Mouse (Mus musculus) heart, postnatal 10 days (tissue): ENCODE data around the gene Chmp2a. TPM values are rescaled to one million over a fixed set of nuclear protein-coding genes. Genes with fewer than 3 reads are reported as not detected.
"Not testable (repeated sequence)": the region's sequence is repeated elsewhere in the genome, so short reads cannot be mapped to it uniquely, and the experiment has no call there.

Experiments used
- DNase-seq, 2 experiments: peaks; one replicate each; pipeline ENCODE4 v3.0.0; 2021
- intact Hi-C: fragments of 180-260 bp; cut with DNase I; formaldehyde crosslinking; loops from one replicate; pipeline ENCODE4 v1.15.1; 2025
- total RNA-seq, 2 experiments: library from RNA; stranded (reverse); gene quantifications; 2 replicates each; pipeline ENCODE4 v1.2.3; 2021

The Chmp2a gene
- total RNA-seq, result 100 to 1,000 TPM; 137 to 143 TPM

DNA sequence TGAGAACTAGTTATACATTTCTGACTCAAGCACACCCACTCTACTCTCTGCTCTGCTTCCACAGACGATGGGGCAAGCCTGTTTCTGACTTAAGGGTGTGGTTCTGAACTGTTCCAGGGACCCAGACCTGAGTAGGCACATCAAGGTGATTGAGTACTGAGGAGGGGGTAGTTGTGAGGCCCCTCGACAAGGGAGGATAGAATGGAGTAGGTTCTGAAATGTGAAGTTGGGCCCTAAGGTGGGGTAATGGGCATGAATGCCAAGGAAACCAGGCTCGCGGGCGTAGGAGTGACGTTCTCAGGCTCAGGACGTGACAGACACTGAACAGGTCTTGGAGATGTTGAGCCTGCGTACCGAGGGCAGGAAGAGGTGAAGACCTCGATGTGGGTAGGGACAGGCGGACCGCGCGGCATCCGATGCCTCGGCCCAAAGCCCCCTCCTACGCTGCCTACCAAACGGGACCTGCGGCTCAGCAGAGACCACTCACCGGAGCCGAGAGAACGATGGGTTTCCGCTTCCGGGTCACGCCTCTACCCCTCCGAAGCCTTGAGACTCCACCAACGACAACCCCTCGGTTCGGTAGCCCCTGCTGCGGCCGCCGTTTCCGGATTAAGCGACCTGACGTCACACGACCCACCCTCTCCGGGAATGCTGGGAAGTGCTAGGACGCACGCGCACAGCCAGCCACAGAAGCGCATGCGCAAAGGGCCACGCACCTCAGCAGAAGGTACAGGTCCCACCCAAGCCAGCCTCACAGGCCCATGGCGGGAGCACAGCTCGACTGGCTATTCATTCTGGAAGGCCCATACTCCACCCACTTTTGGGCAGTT is at the start of gene Chmp2a:
Gene Chmp2a (minus strand): TSS at position 660 of the 830 bp plus-strand sequence.
- intact Hi-C loops, result no loop called here
- DNase-seq, result peak; percentile 97 to 98

DNA sequence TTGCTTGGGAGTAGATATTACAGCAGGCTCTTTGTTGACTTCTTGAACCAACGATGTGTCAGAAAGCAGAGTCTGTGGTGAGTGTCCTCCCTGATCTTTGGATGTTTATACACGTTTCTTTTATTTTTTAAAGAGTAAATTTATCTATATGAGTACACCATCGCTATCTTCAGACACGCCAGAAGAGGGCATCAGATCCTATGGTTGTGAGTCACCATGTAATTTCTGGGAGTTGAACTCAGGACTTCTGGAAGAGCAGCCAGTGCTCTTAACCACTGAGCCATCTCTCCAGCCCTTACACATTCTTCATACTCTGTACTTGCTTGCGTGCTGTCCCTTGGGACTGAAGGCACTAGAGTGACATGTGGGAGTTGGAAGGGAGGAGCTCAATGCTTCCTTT is 37.7 kb upstream of the Chmp2a start:
- intact Hi-C loops, result no loop called here
- no peak for DNase-seq

DNA sequence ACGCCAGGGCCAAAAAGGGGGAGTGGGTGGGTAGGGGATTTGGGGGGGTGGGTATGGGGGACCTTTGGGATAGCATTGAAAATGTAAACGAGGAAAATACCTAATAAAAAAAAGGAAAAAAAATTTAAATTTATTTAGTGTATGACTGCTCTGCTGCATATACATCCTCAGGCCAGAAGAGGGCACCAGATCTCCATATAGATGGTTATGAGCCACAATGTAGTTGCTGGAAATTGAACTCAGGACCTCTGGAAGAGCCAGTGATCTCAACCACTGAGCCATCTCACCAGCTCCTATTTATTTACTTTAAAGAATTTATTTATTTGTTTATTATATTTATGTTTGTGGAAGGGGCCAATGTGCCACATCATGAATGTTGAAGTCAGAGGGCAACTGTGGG is 28.8 kb upstream of the Chmp2a start:
- intact Hi-C loops, result not testable (repeated sequence)

DNA sequence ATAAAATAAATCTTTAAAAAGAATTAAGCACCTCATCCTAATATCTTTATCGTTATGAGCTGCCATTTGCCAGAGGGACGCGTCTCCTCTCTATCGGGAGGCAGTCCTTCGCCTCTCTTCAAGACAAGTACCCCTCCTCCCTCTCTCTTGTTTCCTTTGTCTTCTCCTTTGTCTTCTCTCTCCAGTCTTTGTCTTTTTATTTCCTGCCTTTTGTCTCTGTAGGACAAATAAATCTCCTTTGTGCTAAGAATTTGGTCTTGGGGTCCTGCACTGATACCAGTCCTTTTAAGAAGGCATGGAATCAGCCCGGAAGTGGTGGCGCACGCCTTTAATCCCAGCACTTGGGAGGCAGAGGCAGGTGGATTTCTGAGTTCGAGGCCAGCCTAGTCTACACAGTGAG is 24.9 kb upstream of the Chmp2a start:
- DNase-seq, result no peak
- intact Hi-C loops, result no loop called here

More for the DNA sequence above, 28.8 kb upstream of the Chmp2a start:
- not testable (repeated sequence) for DNase-seq

DNA sequence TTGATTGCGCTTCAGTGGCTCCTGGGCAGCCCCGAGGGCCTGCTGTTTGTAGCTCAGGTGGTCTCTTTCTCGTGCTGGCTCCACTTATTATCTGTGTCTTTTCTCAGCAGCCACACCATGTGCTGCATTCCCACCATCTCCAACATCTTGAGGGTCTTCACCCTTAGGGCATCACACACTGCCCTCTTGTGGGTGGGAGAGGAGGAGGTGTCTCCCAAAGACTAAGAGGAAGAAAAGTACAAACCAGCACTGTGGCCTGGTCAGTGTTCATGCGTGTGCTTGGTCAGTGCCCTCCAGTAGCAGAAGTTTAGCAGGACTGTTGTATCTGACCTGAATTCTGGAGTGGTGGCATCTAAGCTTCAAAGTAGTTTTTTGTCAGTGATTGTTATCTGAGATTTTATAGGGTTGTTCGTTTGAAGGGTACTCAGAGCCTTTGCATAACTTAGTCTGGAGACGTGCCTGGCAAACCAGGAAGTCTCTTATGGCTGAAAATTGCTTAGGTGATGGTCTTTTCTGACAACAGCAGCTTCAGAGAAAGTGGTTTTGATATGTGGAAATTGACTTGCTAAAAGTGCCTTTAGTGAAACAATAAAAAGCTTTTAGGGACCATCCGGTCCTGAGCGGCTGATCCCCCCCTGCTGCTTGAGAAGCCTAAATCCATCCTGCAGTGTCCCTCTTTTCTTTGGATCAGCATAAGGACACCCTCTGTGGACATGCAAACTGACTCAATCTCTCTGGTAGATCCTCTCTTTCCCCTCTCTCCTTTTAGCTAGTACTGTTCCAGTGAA is 22.5 kb upstream of the Chmp2a start:
- intact Hi-C loops, result no loop called here
- DNase-seq, result no peak

DNA sequence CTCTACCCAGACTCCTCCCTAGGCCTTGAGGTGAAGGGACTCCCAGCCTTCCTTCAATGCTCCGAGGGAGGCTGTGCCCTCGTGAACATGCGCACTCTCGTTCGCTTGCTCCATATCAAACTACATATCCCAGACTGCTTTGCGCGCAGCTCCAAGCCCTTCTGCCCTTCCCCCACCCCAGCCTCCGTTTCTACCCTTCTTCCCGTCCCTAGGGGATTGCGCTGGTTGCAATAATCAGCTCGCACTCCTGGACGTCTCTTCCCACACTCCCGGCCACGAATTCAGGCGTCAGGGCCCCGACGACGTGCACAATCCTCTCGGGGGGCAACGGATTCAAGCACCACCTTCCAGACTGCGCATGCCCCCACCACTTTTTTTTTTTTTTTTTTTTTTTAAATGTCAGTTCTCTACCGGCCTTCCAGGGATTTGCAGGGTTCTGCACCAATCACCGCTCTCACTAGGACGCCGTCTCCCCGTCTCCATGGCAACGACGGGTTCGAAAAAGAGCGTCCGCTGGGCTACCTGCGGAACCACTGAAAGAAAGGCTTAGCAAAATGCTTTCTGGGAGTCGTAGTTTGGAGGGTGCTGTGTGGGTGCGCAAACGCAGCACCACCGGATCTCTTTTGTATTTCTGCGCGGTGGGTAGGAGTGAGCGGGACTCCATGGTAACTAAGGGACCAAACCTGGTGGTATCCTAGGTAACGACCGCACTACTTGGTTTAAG is 19.8 kb upstream of the Chmp2a start, which contains the start of gene Mzf1:
Gene Mzf1 (minus strand): TSS at position 478 of the 724 bp plus-strand sequence.
- intact Hi-C loops, result loop anchor here (5.0 kb wide), 3 partner anchors 223 to 577 kb away; partner anchors contain the start of genes Lig1, Zfp606 and Zswim9
- peak; percentile 95 for DNase-seq

DNA sequence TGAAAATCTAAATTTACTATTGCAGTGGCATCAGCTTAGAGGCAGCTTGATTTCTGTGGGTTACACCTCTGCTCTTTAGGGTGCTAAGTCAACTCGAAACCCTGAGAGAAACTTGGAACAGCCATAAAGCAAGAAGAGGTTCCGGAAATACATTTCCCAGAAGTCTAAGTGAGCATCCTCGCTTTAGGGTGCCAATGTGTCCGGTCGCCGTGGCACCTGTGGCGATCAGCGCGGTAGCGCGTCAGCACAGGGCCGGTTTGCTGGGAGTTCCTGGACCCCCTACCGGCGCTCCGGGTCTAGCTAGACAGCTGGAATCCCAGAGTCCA is 19.3 kb upstream of the Chmp2a start:
- intact Hi-C loops, result loop anchor here (5.0 kb wide), 3 partner anchors 223 to 577 kb away; partner anchors contain the start of genes Lig1, Zfp606 and Zswim9
- DNase-seq, result no peak

DNA sequence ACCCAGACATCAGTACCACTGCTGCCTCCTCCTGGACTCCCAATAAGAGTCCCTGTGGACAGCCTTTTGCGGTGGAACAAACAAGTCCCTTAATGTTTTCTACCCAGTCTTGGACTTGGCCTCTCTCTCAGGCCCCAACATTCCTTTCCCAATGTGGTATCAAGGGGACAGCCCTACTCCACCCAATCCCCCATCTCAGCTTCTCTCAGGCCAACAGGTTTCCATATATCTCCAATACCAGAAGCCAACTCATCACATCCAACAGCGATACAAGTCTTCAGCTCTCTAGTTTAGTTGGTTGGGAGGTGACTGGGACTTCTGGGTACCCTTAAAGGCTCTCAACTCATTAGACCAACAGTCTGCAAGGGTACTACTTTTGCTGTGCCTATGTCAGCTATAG is 18.9 kb upstream of the Chmp2a start:
- no peak for DNase-seq
- intact Hi-C loops, result loop anchor here (5.0 kb wide), 3 partner anchors 224 to 576 kb away; partner anchors contain the start of genes Lig1, Zfp606 and Zswim9

DNA sequence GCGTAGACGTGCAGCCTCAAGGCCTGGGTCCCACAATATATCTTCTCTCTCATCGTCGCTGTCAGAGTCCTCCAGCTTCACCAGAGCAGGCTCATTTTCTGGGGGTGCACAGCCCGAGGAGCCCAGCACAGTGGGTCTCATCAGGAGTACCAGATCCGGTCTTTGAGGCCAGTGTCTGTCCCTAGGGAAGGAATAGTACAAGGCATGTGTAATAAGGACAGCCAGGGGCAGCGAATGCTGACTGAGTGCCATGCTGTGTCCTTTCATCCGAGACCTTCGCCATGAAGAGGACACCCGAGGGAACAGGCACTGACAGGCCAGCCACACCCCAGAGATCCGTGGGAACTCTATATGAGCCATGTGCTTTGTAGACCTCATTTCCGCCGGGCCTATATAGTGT is 18.4 kb upstream of the Chmp2a start:
- intact Hi-C loops, result loop anchor here (5.0 kb wide), 3 partner anchors 224 to 576 kb away; partner anchors contain the start of genes Lig1, Zfp606 and Zswim9
- no peak for DNase-seq

DNA sequence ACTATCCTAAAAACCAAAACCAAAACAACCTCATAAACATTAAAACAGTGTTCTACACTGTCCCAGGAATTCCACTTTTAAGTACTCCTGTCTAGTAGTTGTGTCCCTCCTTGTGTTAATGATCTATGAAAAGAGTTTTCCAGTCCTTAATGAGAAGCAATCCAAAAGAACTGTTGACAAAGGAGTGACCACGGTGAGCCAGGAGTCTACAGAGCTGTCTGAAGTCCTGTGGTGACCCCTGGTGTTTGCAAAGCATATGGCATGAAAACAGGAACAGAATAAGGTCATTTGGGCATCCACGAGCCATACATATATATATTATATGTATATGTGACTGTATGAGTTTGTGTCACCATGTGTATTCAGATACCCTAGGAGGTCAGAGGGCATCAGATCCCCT is 11.5 kb upstream of the Chmp2a start:
- intact Hi-C loops, result loop anchor here (1.0 kb wide), 2 partner anchors 37 to 133 kb away; no protein-coding TSS in a partner anchor
- peak; percentile 79 to 85 for DNase-seq

DNA sequence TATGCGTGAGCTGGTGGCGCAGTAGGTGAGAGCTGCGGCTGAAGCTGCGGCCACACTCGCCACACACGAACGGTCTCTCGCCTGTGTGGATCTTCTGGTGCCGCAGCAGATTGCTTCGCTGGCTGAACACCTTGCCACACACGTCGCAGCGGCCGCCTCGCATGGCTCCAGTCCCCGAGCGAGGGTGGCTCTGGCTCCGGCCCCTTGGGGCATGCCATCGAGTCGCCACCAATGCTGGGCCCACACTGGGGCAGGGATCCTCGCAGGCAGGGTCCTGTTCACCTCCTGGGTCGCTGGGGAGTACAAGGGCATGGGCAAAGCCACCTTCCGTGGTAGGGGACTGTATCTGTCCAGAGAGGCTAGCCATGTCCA is 9.6 kb upstream of the Chmp2a start:
- no peak for DNase-seq
- intact Hi-C loops, result no loop called here

DNA sequence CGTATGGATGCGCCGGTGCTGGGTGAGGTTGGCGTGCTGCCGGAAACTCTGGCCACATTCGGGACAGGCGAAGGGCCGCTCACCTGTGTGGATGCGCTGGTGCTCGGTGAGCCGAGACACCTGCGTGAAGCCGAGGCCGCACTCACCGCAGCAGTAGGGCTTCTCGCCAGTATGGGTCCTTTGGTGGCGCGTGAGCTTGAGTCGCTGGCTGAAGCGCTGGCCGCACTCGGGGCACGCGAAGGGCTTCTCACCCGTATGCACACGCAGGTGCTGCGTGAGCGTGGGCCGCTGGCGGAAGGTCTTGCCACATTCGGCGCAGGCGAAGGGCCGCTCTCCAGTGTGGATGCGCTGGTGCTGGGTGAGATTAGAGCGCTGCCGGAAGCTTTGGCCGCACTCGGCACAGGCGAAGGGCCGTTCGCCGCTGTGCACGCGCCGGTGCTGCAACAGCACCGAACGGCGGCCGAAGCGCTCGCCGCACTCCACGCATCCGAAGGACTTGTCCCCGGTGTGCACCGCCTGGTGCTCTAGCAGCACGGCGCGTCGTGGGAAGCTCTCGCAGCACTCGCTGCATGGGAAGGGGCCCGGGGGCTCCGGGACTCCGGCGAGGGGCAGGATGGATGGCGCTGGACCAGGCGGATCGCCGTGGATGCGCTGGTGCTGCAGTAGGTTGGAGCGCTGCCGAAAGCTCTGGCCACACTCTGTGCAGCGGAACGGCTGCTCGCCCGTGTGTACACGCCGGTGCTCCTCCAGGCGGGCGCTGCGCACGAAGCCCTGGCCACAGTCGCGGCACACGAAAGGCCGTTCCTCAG is 9.0 kb upstream of the Chmp2a start:
- intact Hi-C loops, result no loop called here
- DNase-seq, result peak in 1 of 2 experiments; percentile 38

DNA sequence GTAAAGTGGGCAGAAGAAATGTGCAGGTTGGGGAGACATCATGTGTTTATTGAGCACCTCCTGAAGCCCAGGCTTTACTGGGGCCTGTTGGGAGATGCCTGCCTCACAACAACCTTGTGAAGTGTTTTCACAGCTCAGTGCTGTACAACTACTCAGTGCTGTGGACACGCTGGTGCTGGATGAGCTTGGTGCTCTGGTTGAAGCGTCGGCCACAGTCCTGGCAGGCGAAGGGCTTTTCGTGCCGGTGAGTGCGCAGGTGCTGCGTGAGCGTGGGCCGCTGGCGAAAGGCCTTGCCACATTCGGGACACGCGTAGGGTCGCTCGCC is 8.5 kb upstream of the Chmp2a start:
- intact Hi-C loops, result no loop called here
- no peak for DNase-seq

DNA sequence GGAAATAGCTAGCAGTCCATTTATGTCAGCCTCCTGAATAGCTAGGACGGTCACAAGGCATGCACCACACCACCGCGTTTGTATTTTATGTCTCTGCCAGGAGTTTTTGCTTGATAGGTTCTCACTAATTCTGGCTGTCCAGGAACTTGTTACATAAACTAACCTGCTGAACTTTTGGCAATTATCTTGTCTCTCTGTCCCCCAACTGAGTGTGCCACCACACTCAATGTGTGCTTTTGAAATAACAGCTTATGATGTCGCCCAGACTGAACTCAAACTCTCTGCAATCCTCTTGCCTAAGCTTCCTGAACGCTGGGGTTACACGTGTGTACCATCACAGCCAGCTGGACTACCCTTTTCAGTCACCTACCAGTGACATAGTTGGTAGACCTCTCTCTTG is 7.9 kb upstream of the Chmp2a start:
- intact Hi-C loops, result no loop called here
- no peak for DNase-seq

DNA sequence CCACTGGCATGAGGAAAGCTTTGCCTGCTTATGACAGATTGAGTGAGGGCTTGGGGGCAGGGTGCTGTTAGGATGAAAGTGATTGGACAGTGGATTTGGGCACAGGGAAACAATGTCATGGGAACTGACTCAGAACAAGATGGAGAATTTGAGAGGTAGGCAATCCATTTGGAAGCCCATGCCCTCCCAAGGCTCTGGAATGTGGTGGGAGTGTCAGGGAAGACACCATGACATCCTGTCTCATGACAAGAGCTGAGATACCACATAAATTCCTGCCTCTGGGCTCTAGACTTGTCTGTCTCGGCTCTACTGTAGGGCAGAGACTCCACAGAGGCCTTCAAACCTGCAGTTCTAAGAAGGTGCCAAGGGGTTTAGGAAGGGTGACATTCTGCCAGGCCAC is 6.6 kb upstream of the Chmp2a start:
- intact Hi-C loops, result no loop called here

DNA sequence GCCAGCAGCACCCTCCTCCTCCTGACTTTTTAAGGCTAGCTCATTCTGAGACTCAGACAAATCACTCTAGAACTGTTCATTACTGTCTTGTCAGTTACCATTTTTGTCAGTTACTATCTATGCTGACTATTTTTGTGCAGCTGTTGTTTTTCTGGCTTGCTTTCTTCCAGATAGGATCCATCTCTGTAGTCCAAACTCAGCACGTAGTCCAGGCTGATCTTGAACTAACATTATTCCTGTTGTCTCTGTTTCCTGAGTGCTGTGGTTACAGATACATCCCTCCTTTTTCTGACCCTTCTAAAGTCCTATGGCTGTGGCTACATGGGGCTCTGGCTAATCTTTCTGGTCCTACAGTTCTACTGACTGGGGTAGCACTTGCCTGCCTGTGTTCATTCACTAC is 4.6 kb upstream of the Chmp2a start:
- intact Hi-C loops, result loop anchor here (5.0 kb wide), 2 partner anchors 62 to 117 kb away; partner anchors contain the start of genes Rps5 and Zfp446
- no peak for DNase-seq

More for the DNA sequence above, 6.6 kb upstream of the Chmp2a start:
- no peak for DNase-seq

DNA sequence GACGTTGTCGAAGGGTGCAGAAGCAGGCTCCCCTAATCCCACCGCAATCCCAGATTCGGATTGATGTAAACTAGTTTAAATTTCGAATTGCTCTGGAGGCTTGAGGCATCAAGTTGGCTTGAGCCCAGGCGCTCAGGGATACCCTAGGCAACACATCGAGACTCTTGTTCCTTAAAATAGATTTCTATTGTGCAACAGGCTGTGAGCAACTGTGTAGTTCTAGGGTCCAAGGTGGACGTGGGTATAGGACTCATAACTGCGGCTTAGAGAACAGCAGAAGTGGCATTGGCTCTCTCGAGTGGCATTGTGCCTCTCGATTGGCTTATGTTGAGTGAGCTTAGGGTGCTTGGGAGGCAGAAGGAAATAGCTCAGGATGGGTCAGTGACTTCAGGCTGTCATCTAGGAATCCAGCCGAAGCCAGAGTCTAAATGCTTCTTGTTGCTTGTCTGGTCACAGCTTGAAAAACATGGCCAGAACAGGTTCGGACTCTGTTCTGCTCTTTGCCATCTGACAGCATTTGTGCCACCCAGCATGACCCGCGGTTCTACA is 4.1 kb upstream of the Chmp2a start:
- no peak for DNase-seq
- intact Hi-C loops, result loop anchor here (5.0 kb wide), 2 partner anchors 61 to 116 kb away; partner anchors contain the start of genes Rps5 and Zfp446

DNA sequence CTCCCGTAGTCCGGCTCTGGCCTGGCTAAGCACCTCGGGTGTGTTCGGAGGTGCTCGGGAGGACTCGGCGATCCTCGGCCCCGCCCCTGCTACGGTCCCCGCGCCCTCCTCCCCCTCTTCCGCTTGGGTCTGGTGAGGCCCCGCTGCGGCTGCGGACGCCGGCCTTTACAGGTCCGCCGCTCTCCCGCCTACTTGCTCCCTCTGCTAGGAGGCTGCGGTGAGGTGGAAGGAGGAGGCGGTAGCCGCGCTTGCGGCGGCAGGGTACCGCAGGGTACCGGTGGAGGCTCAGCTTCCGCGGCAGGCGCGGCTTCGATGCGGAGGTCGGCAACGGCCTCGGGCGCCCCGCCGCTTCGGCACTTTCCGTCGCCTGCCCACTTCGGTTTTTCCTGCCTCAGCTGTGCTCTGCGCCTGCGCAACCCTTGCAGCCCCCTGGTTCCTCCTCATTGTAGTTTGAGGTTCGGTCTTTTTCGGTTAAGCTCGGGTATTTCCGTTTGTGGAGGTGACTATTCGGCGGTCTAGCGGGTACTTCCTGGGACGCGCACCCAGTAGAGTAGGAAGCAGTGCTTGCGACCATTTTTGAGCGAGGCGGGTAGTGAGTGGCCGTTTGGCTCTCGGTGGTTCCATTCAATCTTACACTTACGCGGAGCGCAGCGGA is 3.4 kb upstream of the Chmp2a start, which contains the start of gene Ube2m:
Gene Ube2m (minus strand): TSS at position 375 of the 655 bp plus-strand sequence.
- DNase-seq, result peak; percentile 99
- intact Hi-C loops, result loop anchor here (5.0 kb wide), 2 partner anchors 61 to 116 kb away; partner anchors contain the start of genes Rps5 and Zfp446

DNA sequence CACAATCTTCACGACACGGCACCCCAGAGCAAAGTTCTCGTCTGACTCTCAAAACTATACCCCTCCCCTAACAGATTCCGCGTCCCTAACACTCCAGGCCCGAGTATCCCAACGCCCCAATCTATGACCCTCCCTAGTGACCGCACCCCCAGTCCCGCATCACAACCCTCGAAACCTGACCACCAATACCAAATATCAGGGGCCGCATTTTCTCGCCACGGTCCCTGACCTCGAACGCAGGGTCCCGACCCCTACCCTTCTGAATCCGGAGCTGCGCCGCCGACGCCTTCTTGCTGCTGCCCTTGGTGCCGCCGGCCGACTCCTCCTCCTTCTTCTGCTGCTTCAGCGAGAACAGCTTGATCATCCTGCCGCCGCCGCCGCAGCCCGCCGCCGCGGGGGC is 2.8 kb upstream of the Chmp2a start:
- DNase-seq, result peak in 1 of 2 experiments; percentile 63
- intact Hi-C loops, result loop anchor here (5.0 kb wide), 2 partner anchors 60 to 115 kb away; partner anchors contain the start of genes Rps5 and Zfp446
